Mouse (Mus musculus): ENCODE measurements around the gene Itga4.

DNA sequence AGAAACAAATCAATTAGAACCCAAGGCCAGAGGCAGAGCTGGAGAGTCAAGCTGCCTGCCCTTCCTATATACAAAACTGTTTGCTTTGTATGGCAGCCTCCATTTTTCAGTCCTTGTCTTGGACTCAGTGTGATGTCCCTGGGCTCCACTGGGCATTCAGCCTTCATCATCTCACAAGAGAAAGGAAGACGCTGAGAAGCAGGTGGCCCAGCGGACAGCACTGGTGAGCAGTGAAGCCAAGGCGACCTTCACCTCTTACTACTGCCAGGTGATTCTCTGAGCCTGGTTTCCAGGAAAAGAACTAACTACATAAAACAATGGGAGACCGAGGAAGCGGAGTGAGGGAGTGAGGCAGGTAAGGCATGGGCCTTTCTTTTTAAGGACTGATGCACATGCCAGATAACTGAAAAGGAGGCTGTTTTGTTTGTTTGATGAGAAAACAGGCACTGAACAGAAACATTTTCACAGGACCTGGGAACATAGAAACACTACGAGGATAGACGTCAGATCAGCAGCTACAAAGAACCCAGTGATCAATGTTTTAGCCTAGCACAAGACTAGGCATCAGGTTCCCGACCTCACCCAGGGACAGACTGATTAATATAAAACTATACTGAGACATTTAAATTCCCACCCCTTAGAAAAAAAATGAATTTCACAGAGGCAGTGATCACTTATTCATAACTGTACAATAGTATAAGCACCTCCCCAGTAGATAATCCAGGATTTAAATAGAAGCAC lies 123.3 kb downstream of the Itga4 start:
- TF ChIP-seq GATA1 (IDR thresholded peaks at IDR 0.05; ENCODE audit: low read length) (no peak), TAL1 (IDR thresholded peaks at IDR 0.05; ENCODE audit: low read length) (no peak)
